In genomic region chr10:118041068-118041467, GRCm38 (mm10) we compare ENCODE assay signal across 24 mouse cellular contexts.
DNase-seq lines count a peak whose midpoint lies in the region; ATAC-seq and TF ChIP-seq lines count a peak whose summit lies in the region.
"Had no signal": no experiment of that assay in that cellular context is flagged by ENCODE, and none has a peak within 500 bp of the region (broad histone marks: within the 10 kb centered on the region; RNA-seq: fewer than 3 reads in every experiment).

No protein-coding gene starts in this region.

- H3K27ac ChIP-seq in heart, adult 2 months = peak overlapping the region; percentile 11; the same call in 1 of the 2 replicates
- no peak overlapping the region for H3K27ac ChIP-seq in heart, embryonic 11.5 days (ENCODE audit: low read depth, low read length)
- no peak overlapping the region for H3K27ac ChIP-seq in midbrain, embryonic 15.5 days
- H3K27ac ChIP-seq: forebrain, embryonic 10.5 days; forebrain, embryonic 13.5 days; gastrocnemius, adult 2 months; heart, embryonic 10.5 days; hindbrain, embryonic 10.5 days; hindbrain, embryonic 13.5 days had no signal

- H3K4me2 ChIP-seq in heart, embryonic 11.5 days = no peak overlapping the region
- no peak overlapping the region for H3K4me2 ChIP-seq in midbrain, embryonic 15.5 days
- H3K4me2 ChIP-seq: forebrain, embryonic 13.5 days; hindbrain, embryonic 13.5 days had no signal

- intact Hi-C loops in heart, adult 2 months (cut with DNase I) = loop anchor here (5.0 kb wide), 1 partner anchor 664 kb away; no protein-coding TSS in a partner anchor
- intact Hi-C loops in left cerebral cortex, postnatal 36 days (cut with DNase I) = no loop called here

- no peaks in the 10 kb centered on the region for H3K79me2 ChIP-seq in heart, adult 2 months (replicated peaks; ENCODE audit: control insufficient read depth, insufficient read depth, low read length)

- TF ChIP-seq CTCF in heart, adult 2 months (IDR thresholded peaks at IDR 0.05) = no peak

- DNase-seq in heart, adult 2 months = no peak
- peak; percentile 3 for DNase-seq in thymus, postnatal 4 days
- DNase-seq in thymus, adult 18-20 months = no peak
- DNase-seq in induced T-regulatory cell, adult 2 months (ENCODE audit: low read depth) = peak; percentile 75
- DNase-seq in left cerebral cortex, postnatal 36 days (ENCODE audit: low spot score in 2 of 2) = no peak
- DNase-seq: adrenal gland, postnatal 10 days; adrenal gland, postnatal 36 days; B cell, adult 2 months; cerebellum, adult 18-20 months; cerebellum, adult 9-10 months; cerebellum, postnatal 14 days; gastrocnemius, adult 2 months; gastrocnemius, postnatal 14 days; heart, adult 18-20 months had no signal

- 91% methylated on average over 3 of the region's 3 CpGs for WGBS in heart, adult 2 months
- WGBS in heart, embryonic 11.5 days (ENCODE audit: insufficient replicate concordance) = 87% methylated on average over 3 of the region's 3 CpGs
- WGBS in midbrain, embryonic 15.5 days = 90% methylated on average over 3 of the region's 3 CpGs

- no peak for ATAC-seq in heart, embryonic 11.5 days (replicated peaks; ENCODE audit: insufficient number of reproducible peaks, low FRiP score, low TSS enrichment)
- no peak for ATAC-seq in midbrain, embryonic 15.5 days (replicated peaks)
- ATAC-seq: forebrain, embryonic 13.5 days; forebrain, embryonic 16.5 days; hindbrain, embryonic 16.5 days; intestine, embryonic 16.5 days had no signal

- no peak for TF ChIP-seq POLR2A in heart, adult 2 months (IDR thresholded peaks at IDR 0.05; ENCODE audit: insufficient read depth, low read depth, low read length)

- H3K9me3 ChIP-seq in heart, embryonic 11.5 days (replicated peaks; ENCODE audit: control insufficient read depth, low read length) = 0 out of 2 replicates have a peak, but pooled peaks cover 2% of the 10 kb centered on the region
- H3K9me3 ChIP-seq in midbrain, embryonic 15.5 days = no peaks in the 10 kb centered on the region
- H3K9me3 ChIP-seq: forebrain, embryonic 10.5 days; forebrain, embryonic 13.5 days; heart, embryonic 10.5 days; hindbrain, embryonic 10.5 days; hindbrain, embryonic 13.5 days had no signal

- no peak for TF ChIP-seq EP300 in heart, adult 2 months (IDR thresholded peaks at IDR 0.05; ENCODE audit: insufficient read depth, low read depth, low read length)

- H3K36me3 ChIP-seq in heart, adult 2 months (ENCODE audit: control insufficient read depth, insufficient read depth, low read length) = no peaks in the 10 kb centered on the region
- no peaks in the 10 kb centered on the region for H3K36me3 ChIP-seq in heart, embryonic 11.5 days (ENCODE audit: control insufficient read depth, insufficient read depth, low read length)
- no peaks in the 10 kb centered on the region for H3K36me3 ChIP-seq in midbrain, embryonic 15.5 days (replicated peaks)
- H3K36me3 ChIP-seq: forebrain, embryonic 10.5 days; heart, embryonic 10.5 days; hindbrain, embryonic 10.5 days; hindbrain, embryonic 13.5 days had no signal

- H3K27me3 ChIP-seq in heart, adult 2 months (ENCODE audit: control insufficient read depth, insufficient read depth, low read length) = no peaks in the 10 kb centered on the region
- no peaks in the 10 kb centered on the region for H3K27me3 ChIP-seq in heart, embryonic 11.5 days (ENCODE audit: control insufficient read depth, insufficient read depth, low read length)
- H3K27me3 ChIP-seq in midbrain, embryonic 15.5 days (replicated peaks) = no peaks in the 10 kb centered on the region
- H3K27me3 ChIP-seq: forebrain, embryonic 13.5 days; hindbrain, embryonic 13.5 days had no signal

- H3K4me1 ChIP-seq in heart, adult 2 months (ENCODE audit: control insufficient read depth, insufficient read depth, low read length) = no peaks in the 10 kb centered on the region; the same call in none of the 2 replicates
- H3K4me1 ChIP-seq in heart, embryonic 11.5 days (ENCODE audit: control insufficient read depth, insufficient read depth, low read length) = no peaks in the 10 kb centered on the region
- H3K4me1 ChIP-seq in midbrain, embryonic 15.5 days = no peaks in the 10 kb centered on the region
- H3K4me1 ChIP-seq: heart, embryonic 10.5 days; hindbrain, embryonic 10.5 days had no signal

- no peak overlapping the region for H3K4me3 ChIP-seq in heart, adult 2 months
- H3K4me3 ChIP-seq in heart, embryonic 11.5 days (ENCODE audit: low read depth, low read length) = no peak overlapping the region
- H3K4me3 ChIP-seq in midbrain, embryonic 15.5 days = no peak overlapping the region
- H3K4me3 ChIP-seq: forebrain, embryonic 10.5 days; forebrain, embryonic 13.5 days; gastrocnemius, adult 2 months; heart, embryonic 10.5 days; hindbrain, embryonic 10.5 days; hindbrain, embryonic 13.5 days had no signal

- H3K9ac ChIP-seq in heart, adult 2 months (ENCODE audit: low read depth, low read length) = no peak overlapping the region
- H3K9ac ChIP-seq in heart, embryonic 11.5 days (ENCODE audit: low read depth, low read length) = no peak overlapping the region
- no peak overlapping the region for H3K9ac ChIP-seq in midbrain, embryonic 15.5 days
- H3K9ac ChIP-seq: forebrain, embryonic 13.5 days; hindbrain, embryonic 13.5 days had no signal

Comparison
In these comparisons a context has a peak if more than half of its experiments do, and no peak if none do; other contexts are left out.
1. DNase-seq: peak in thymus, postnatal 4 days (single experiment) and induced T-regulatory cell, adult 2 months (single experiment); none in heart, adult 2 months (0 of 2), thymus, adult 18-20 months (0 of 2) and left cerebral cortex, postnatal 36 days (0 of 2).